Comparison of ENCODE assay signal across 30 mouse cellular contexts in the genomic region with DNA sequence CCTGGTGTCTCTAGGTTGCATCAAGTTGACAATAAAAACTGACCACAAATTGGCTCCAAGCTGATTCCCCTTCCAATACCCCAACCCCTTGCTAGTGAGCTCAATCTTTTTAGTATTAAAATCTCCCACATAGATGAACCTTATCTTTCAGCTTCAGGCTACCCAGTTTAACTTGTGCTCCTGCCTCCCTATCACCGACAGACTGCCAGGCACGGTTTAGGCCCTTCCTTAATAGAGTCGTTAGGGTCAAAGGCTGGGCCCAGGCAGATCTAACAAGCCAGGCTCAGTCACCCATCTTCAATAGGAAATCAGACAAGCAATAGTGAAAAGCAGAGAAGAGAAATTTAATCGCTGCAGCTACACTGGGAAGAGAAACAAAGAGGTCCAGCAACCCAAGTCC.
"Had no signal": no experiment of that assay in that cellular context is flagged by ENCODE, and none has a peak within 500 bp of the region (broad histone marks: within the 10 kb centered on the region; RNA-seq: fewer than 3 reads in every experiment).

No protein-coding gene starts in this region.

- H3K4me1 ChIP-seq: limb, embryonic 15.5 days; midbrain, embryonic 12.5 days; midbrain, embryonic 15.5 days had no signal

- H3K4me3 ChIP-seq: left cerebral cortex, adult 2 months; limb, embryonic 10.5 days; limb, embryonic 12.5 days; limb, embryonic 13.5 days; limb, embryonic 15.5 days; liver, embryonic 12.5 days; liver, embryonic 13.5 days; liver, embryonic 15.5 days; lung, embryonic 15.5 days; megakaryocyte, embryonic 14.5 days; midbrain, embryonic 10.5 days; midbrain, embryonic 12.5 days; midbrain, embryonic 13.5 days; midbrain, embryonic 15.5 days; myocyte had no signal

- H3K36me3 ChIP-seq: limb, embryonic 10.5 days; limb, embryonic 12.5 days; limb, embryonic 13.5 days; limb, embryonic 15.5 days; liver, embryonic 12.5 days; liver, embryonic 13.5 days; liver, embryonic 15.5 days; lung, embryonic 15.5 days; midbrain, embryonic 10.5 days; midbrain, embryonic 12.5 days; midbrain, embryonic 13.5 days; midbrain, embryonic 15.5 days had no signal

- H3K9me3 ChIP-seq: limb, embryonic 10.5 days; limb, embryonic 12.5 days; limb, embryonic 13.5 days; limb, embryonic 15.5 days; liver, embryonic 12.5 days; liver, embryonic 13.5 days; liver, embryonic 15.5 days; lung, embryonic 15.5 days; midbrain, embryonic 10.5 days; midbrain, embryonic 12.5 days; midbrain, embryonic 13.5 days; midbrain, embryonic 15.5 days had no signal

- H3K4me2 ChIP-seq: limb, embryonic 12.5 days; limb, embryonic 13.5 days; limb, embryonic 15.5 days; liver, embryonic 11.5 days; liver, embryonic 12.5 days; liver, embryonic 13.5 days; liver, embryonic 15.5 days; lung, embryonic 14.5 days; lung, embryonic 15.5 days; midbrain, embryonic 11.5 days; midbrain, embryonic 12.5 days; midbrain, embryonic 13.5 days; midbrain, embryonic 15.5 days had no signal

- DNase-seq: left cerebral cortex, postnatal 4 days; liver; liver, embryonic 13.5 days; liver, postnatal 0 days; lung, adult 18-20 months; lung, adult 2 months; lung, embryonic 14.5 days; lung, postnatal 10 days; lung, postnatal 14 days; lung, postnatal 36 days; midbrain, embryonic 14.5 days had no signal

- H3K27ac ChIP-seq: left cerebral cortex, adult 2 months; limb, embryonic 10.5 days; limb, embryonic 12.5 days; limb, embryonic 13.5 days; limb, embryonic 15.5 days; liver, embryonic 12.5 days; liver, embryonic 13.5 days; liver, embryonic 14.5 days; liver, embryonic 15.5 days; lung, embryonic 15.5 days; macrophage; midbrain, embryonic 10.5 days; midbrain, embryonic 12.5 days; midbrain, embryonic 13.5 days; midbrain, embryonic 15.5 days had no signal

- H3K27me3 ChIP-seq: limb, embryonic 13.5 days; limb, embryonic 15.5 days; liver, embryonic 12.5 days; liver, embryonic 13.5 days; liver, embryonic 15.5 days; lung, embryonic 15.5 days; midbrain, embryonic 12.5 days; midbrain, embryonic 13.5 days; midbrain, embryonic 15.5 days had no signal

- H3K9ac ChIP-seq: limb, embryonic 12.5 days; limb, embryonic 13.5 days; limb, embryonic 15.5 days; liver, embryonic 12.5 days; liver, embryonic 13.5 days; liver, embryonic 14.5 days; liver, embryonic 15.5 days; liver, postnatal 0 days; lung, embryonic 14.5 days; lung, embryonic 15.5 days; midbrain, embryonic 12.5 days; midbrain, embryonic 13.5 days; midbrain, embryonic 15.5 days had no signal

- ATAC-seq: liver, embryonic 12.5 days; liver, postnatal 0 days; midbrain, embryonic 13.5 days; midbrain, embryonic 15.5 days; midbrain, embryonic 16.5 days had no signal
